Mouse (Mus musculus) intestine, embryonic 16.5 days (tissue): ENCODE data around the gene Gnb2. TPM values are rescaled to one million over a fixed set of nuclear protein-coding genes. Genes with fewer than 3 reads are reported as not detected.

Experiments
- ATAC-seq: fragments of 200-750 bp; cut with Nextera tagmentation; 2 replicates; pipeline ENCODE4 v1.8.0; 2017; ENCODE audit warnings: moderate TSS enrichment, moderate library complexity
- H3K27ac ChIP-seq: fragments of 300-500 bp; sonication (generic); 2 replicates; pipeline ENCODE4 v1.5.1; 2014; ENCODE audit warnings: mild to moderate bottlenecking, low read length
- H3K27me3 ChIP-seq: fragments of 300-500 bp; sonication (generic); replicated peaks from 2 replicates; pipeline ENCODE4 v1.6.1; 2014; ENCODE audit warnings: low read length, control low read depth, mixed read lengths; ENCODE audit not compliant: control insufficient read depth, insufficient read depth
- H3K36me3 ChIP-seq: fragments of 300-500 bp; sonication (generic); 2 replicates; pipeline ENCODE4 v1.6.1; 2014; ENCODE audit warnings: low read length, control low read depth; ENCODE audit not compliant: control insufficient read depth, insufficient read depth
- H3K4me1 ChIP-seq: fragments of 300-500 bp; sonication (generic); 2 replicates; pipeline ENCODE4 v1.6.1; 2014; ENCODE audit warnings: low read length, control low read depth, mixed read lengths; ENCODE audit not compliant: control insufficient read depth, insufficient read depth
- H3K4me2 ChIP-seq: fragments of 300-500 bp; sonication (generic); 2 replicates; pipeline ENCODE4 v1.6.1; 2014; ENCODE audit warnings: low read depth, low read length, control low read depth
- H3K4me3 ChIP-seq: fragments of 300-500 bp; sonication (generic); 2 replicates; pipeline ENCODE4 v1.5.1; 2014; ENCODE audit warnings: mild to moderate bottlenecking, low read length
- H3K9ac ChIP-seq: fragments of 300-500 bp; sonication (generic); 2 replicates; pipeline ENCODE4 v1.6.1; 2014; ENCODE audit warnings: low read depth, low read length
- H3K9me3 ChIP-seq: fragments of 300-500 bp; sonication (generic); 2 replicates; pipeline ENCODE4 v1.6.1; 2016; ENCODE audit warnings: low read length, control low read depth; ENCODE audit not compliant: control insufficient read depth
- WGBS: fragments of 180-500 bp; shearing (Covaris S2); extraction: QIAGEN DNeasy Blood & Tissue Kit; methylation state at CpG from one replicate; pipeline ENCODE4 v1.1.7; 2014; 5-methylcytosine and 5-hydroxymethylcytosine counted together
- polyA plus RNA-seq: library from polyadenylated mRNA; unstranded; fragments of >200 nt; fragmentation: Nextera tagmentation; extraction: Ambion mirVana; gene quantifications from 2 replicates; pipeline ENCODE4 v1.2.1, GENCODE M21; 2015

Gnb2 gene
- 354 and 363 TPM in 2 replicates for polyA plus RNA-seq

GRCm38 (mm10) chr5:137533117-137533827 lies at the start of gene Gnb2, which contains the start of gene Epo:
Gene Gnb2 (minus strand): TSS chr5:137533510.
Gene Epo (minus strand): TSS chr5:137533242.
- Histone ChIP-seq H3K9ac (peak within 1 kb of the TSS; percentile 94), H3K4me3 (peak within 1 kb of the TSS; percentile 87), H3K4me1 (peaks cover 8% of the 10 kb centered on the region), H3K27me3 (no peaks in the 10 kb centered on the region), H3K9me3 (no peaks in the 10 kb centered on the region), H3K27ac (peak within 1 kb of the TSS; percentile 94), H3K36me3 (peaks cover 14% of the 10 kb centered on the region), H3K4me2 (peak within 1 kb of the TSS; percentile 84)
- ATAC-seq = peak; percentile 81
- WGBS = under 1% methylated on average over 40 of the region's 40 CpGs

GRCm38 (mm10) chr5:137582702-137583101 lies 49.4 kb upstream of the Gnb2 start:
- H3K4me1 ChIP-seq = peaks cover 8% of the 10 kb centered on the region; the same call in 1 of the 2 replicates
- no peak overlapping the region for H3K4me2 ChIP-seq
- H3K27me3 ChIP-seq = peaks cover 7% of the 10 kb centered on the region; the same call in 1 of the 2 replicates
- no peaks in the 10 kb centered on the region for H3K36me3 ChIP-seq
- H3K9ac ChIP-seq = no peak overlapping the region
- ATAC-seq = no peak
- H3K4me3 ChIP-seq = no peak overlapping the region
- H3K9me3 ChIP-seq = no peaks in the 10 kb centered on the region; the same call in 1 of the 2 replicates
- no peak overlapping the region for H3K27ac ChIP-seq
- 33% methylated on average over 8 of the region's 8 CpGs for WGBS

- Histone ChIP-seq H3K9ac (no peak overlapping the region), H3K27me3 (peaks cover 7% of the 10 kb centered on the region; the same call in 1 of the 2 replicates), H3K4me1 (peaks cover 8% of the 10 kb centered on the region; the same call in 1 of the 2 replicates), H3K4me3 (no peak overlapping the region), H3K9me3 (no peaks in the 10 kb centered on the region), H3K27ac (no peak overlapping the region), H3K36me3 (no peaks in the 10 kb centered on the region), H3K4me2 (no peak overlapping the region)
- 81% methylated on average over 6 of the region's 6 CpGs for WGBS
- ATAC-seq = no peak
Measured at GRCm38 (mm10) chr5:137580246-137580645, 46.9 kb upstream of the Gnb2 start.

GRCm38 (mm10) chr5:137574470-137574901 lies 41.2 kb upstream of the Gnb2 start:
- ATAC-seq = 0 out of 2 replicates have a peak, but pooled peaks have one; percentile 38
- Histone ChIP-seq H3K36me3 (no peaks in the 10 kb centered on the region), H3K4me2 (peak overlapping the region; percentile 50), H3K4me1 (peaks cover 11% of the 10 kb centered on the region), H3K27me3 (0 out of 2 replicates have a peak, but pooled peaks cover 9% of the 10 kb centered on the region), H3K9me3 (no peaks in the 10 kb centered on the region), H3K27ac (no peak overlapping the region), H3K9ac (peak overlapping the region; percentile 54; the same call in 1 of the 2 replicates), H3K4me3 (peak overlapping the region; percentile 36)
- WGBS = 5% methylated on average over 27 of the region's 27 CpGs

- no peak overlapping the region for H3K4me2 ChIP-seq
- WGBS = 75% methylated on average over 17 of the region's 17 CpGs
- no peak overlapping the region for H3K27ac ChIP-seq
- H3K36me3 ChIP-seq = no peaks in the 10 kb centered on the region
- ATAC-seq = peak; percentile 53; the same call in 1 of the 2 replicates
- peaks cover 14% of the 10 kb centered on the region for H3K4me1 ChIP-seq
- H3K9me3 ChIP-seq = no peaks in the 10 kb centered on the region
- H3K27me3 ChIP-seq = 0 out of 2 replicates have a peak, but pooled peaks cover 9% of the 10 kb centered on the region
- H3K9ac ChIP-seq = no peak overlapping the region
- no peak overlapping the region for H3K4me3 ChIP-seq
Measured at GRCm38 (mm10) chr5:137570691-137571586, 37.6 kb upstream of the Gnb2 start.

- Histone ChIP-seq H3K9me3 (no peaks in the 10 kb centered on the region), H3K27ac (no peak overlapping the region), H3K4me2 (no peak overlapping the region), H3K27me3 (0 out of 2 replicates have a peak, but pooled peaks cover 9% of the 10 kb centered on the region), H3K36me3 (no peaks in the 10 kb centered on the region), H3K4me1 (peaks cover 14% of the 10 kb centered on the region), H3K4me3 (no peak overlapping the region), H3K9ac (no peak overlapping the region)
- no peak for ATAC-seq
- 55% methylated on average over 7 of the region's 7 CpGs for WGBS
Measured at GRCm38 (mm10) chr5:137570181-137570580, 36.9 kb upstream of the Gnb2 start.

- ATAC-seq = peak; percentile 96
Measured at GRCm38 (mm10) chr5:137569665-137570064, 36.4 kb upstream of the Gnb2 start, which contains the start of gene Tfr2. Gene Tfr2 (plus strand): TSS chr5:137569840.

GRCm38 (mm10) chr5:137569031-137569430 lies 35.7 kb upstream of the Gnb2 start:
- 64% methylated on average over 12 of the region's 12 CpGs for WGBS

More at GRCm38 (mm10) chr5:137569665-137570064, 36.4 kb upstream of the Gnb2 start, which contains the start of gene Tfr2:
- Histone ChIP-seq H3K4me1 (peaks cover 13% of the 10 kb centered on the region), H3K4me2 (peak within 1 kb of the TSS; percentile 12; the same call in 1 of the 2 replicates), H3K36me3 (no peaks in the 10 kb centered on the region), H3K9ac (no peak within 1 kb of the TSS), H3K4me3 (peak within 1 kb of the TSS; percentile 1; the same call in 1 of the 2 replicates), H3K27me3 (0 out of 2 replicates have a peak, but pooled peaks cover 7% of the 10 kb centered on the region), H3K9me3 (no peaks in the 10 kb centered on the region), H3K27ac (no peak within 1 kb of the TSS)
- WGBS = 22% methylated on average over 9 of the region's 9 CpGs

More at GRCm38 (mm10) chr5:137569031-137569430, 35.7 kb upstream of the Gnb2 start:
- no peak for ATAC-seq
- Histone ChIP-seq H3K27me3 (0 out of 2 replicates have a peak, but pooled peaks cover under 1% of the 10 kb centered on the region), H3K36me3 (no peaks in the 10 kb centered on the region), H3K4me1 (peaks cover 10% of the 10 kb centered on the region), H3K9ac (no peak overlapping the region), H3K27ac (no peak overlapping the region), H3K4me3 (no peak overlapping the region), H3K4me2 (no peak overlapping the region), H3K9me3 (no peaks in the 10 kb centered on the region)
